Mouse (Mus musculus) ES-E14 (cell line): ENCODE results near the gene Krt90. TPM values are rescaled to one million over a fixed set of nuclear protein-coding genes. Genes with fewer than 3 reads are reported as not detected.

ENCODE experiments used
- DNase-seq: peaks from one replicate; pipeline ENCODE4 v3.0.0-alpha.2; 2013; ENCODE audit warnings: low read depth, low spot score
- H3K27ac ChIP-seq: 2 replicates; pipeline ENCODE4 v1.5.1; 2012; ENCODE audit warnings: low read depth, mild to moderate bottlenecking, low read length, moderate library complexity, mixed read lengths; ENCODE audit not compliant: poor library complexity, insufficient read depth, severe bottlenecking
- H3K36me3 ChIP-seq: 2 replicates; pipeline ENCODE4 v1.6.1; 2012; ENCODE audit warnings: mild to moderate bottlenecking, low read length, moderate library complexity, mixed read lengths; ENCODE audit not compliant: control insufficient read depth, poor library complexity, insufficient read depth, severe bottlenecking
- H3K4me1 ChIP-seq, 2 experiments: fragments of 150-350 bp in 1 of 2; sonication (generic) in 1 of 2; 2 replicates each; pipeline ENCODE4 v1.6.1; 2012; ENCODE audit warnings: low read length in 2 of 2, mild to moderate bottlenecking in 1 of 2, mixed read lengths in 1 of 2; ENCODE audit not compliant: control insufficient read depth in 2 of 2, insufficient read depth in 2 of 2, poor library complexity in 1 of 2
- H3K4me3 ChIP-seq, 2 experiments: fragments of 150-350 bp in 1 of 2; sonication (generic) in 1 of 2; 2 replicates each; pipeline ENCODE4 v1.5.1; 2012; ENCODE audit warnings: low read length in 2 of 2, low read depth in 1 of 2, mild to moderate bottlenecking in 1 of 2, mixed read lengths in 1 of 2; ENCODE audit not compliant: insufficient read depth in 1 of 2, poor library complexity in 1 of 2, severe bottlenecking in 1 of 2
- H3K9ac ChIP-seq: 2 replicates; pipeline ENCODE4 v1.6.1; 2012; ENCODE audit warnings: low read depth, mild to moderate bottlenecking, low read length, mixed read lengths; ENCODE audit not compliant: poor library complexity, insufficient read depth, severe bottlenecking
- H3K9me3 ChIP-seq: fragments of 150-350 bp; sonication (generic); 2 replicates; pipeline ENCODE4 v1.6.1; 2012; ENCODE audit warnings: low read depth, mild to moderate bottlenecking, low read length; ENCODE audit not compliant: control insufficient read depth, insufficient read depth
- CHD2 ChIP-seq: IDR thresholded peaks from 2 replicates; pipeline ENCODE4 v1.6.1; 2014; ENCODE audit warnings: mild to moderate bottlenecking, low read depth, low read length, inconsistent platforms
- HCFC1 ChIP-seq: IDR thresholded peaks from 2 replicates; pipeline ENCODE4 v1.6.1; 2012; ENCODE audit warnings: low read length, inconsistent platforms, borderline replicate concordance; ENCODE audit not compliant: insufficient read depth
- MAFK ChIP-seq: IDR thresholded peaks from 2 replicates; pipeline ENCODE4 v1.6.1; 2014; ENCODE audit warnings: mild to moderate bottlenecking, low read depth, low read length, inconsistent platforms; ENCODE audit not compliant: insufficient read depth
- ZC3H11A ChIP-seq: IDR thresholded peaks from 2 replicates; pipeline ENCODE4 v1.6.1; 2012; ENCODE audit warnings: low read depth, mild to moderate bottlenecking, inconsistent platforms, low read length, borderline replicate concordance
- ZNF384 ChIP-seq: IDR thresholded peaks from 2 replicates; pipeline ENCODE4 v1.6.1; 2012; ENCODE audit warnings: low read depth, low read length, inconsistent platforms
- in situ Hi-C, 2 experiments: fragments of 600-800 bp; cut with MboI; formaldehyde crosslinking; loops; one replicate each; pipeline ENCODE4 v1.15.1; 2025; ENCODE audit warnings: low sequenced_read_pairs in 2 of 2, inconsistent platforms in 1 of 2; ENCODE audit not compliant: unreplicated experiment in 2 of 2
- total RNA-seq: library from RNA; depleted of rRNA; stranded (reverse); fragments of 300-350 nt; gene quantifications from 2 replicates; pipeline ENCODE4 v1.2.3, GENCODE M21; 2012

Gene Krt90
- total RNA-seq, 1 experiment: 0.27 TPM

DNA sequence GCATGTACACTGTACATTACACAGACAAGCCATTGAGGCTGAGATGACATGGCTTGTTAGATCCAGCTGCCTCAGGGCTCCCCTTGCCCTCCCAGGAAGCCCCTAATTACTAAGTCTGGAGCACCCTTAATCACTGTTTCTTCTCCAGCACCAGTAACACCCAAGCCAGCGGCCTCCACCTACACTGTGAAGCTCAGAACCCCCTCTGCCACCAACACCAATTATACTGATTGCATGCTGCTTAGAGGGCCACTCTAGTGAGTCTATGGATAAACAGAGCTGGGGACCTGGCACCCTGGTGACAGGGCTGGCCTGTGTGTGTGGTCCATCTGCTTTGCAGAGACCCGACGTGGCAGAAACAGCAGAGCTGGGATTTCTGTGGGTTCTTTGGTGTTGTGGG lies 18.3 kb downstream of the Krt90 start:
- in situ Hi-C loops: no loop called here
- H3K4me1 ChIP-seq: peaks cover 0 to 5% of the 10 kb centered on the region in 2 experiments; a peak in 1 of 4 replicates
- H3K9me3 ChIP-seq: no peaks in the 10 kb centered on the region
- DNase-seq: no peak
- no peak for TF ChIP-seq ZNF384
- TF ChIP-seq ZC3H11A: no peak
- no peak for TF ChIP-seq HCFC1
- no peak for TF ChIP-seq MAFK
- TF ChIP-seq CHD2: no peak
- H3K27ac ChIP-seq: no peak overlapping the region
- H3K36me3 ChIP-seq: no peaks in the 10 kb centered on the region
- H3K4me3 ChIP-seq: no peak overlapping the region
- no peak overlapping the region for H3K9ac ChIP-seq

DNA sequence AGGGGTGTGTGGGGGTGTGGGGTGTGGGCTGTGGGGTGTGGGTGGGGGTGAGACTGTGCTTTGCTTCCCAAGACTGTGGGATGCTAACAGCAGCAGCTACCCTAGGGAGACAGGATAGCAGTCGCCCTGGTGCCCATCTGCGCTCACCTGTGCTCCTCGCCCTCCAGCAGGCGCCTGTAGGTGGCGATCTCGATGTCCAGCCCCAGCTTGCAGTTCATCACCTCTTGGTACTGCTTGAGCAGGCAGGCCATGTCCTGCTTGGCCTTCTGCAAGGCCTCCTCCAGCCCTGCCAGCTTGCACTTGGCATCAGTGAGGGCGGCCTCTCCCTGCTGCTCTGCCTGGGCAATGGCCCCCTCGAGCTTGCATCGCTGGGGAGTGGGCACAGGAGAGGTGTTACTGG lies 20.2 kb downstream of the Krt90 start:
- Histone ChIP-seq H3K9me3 (no peaks in the 10 kb centered on the region), H3K27ac (no peak overlapping the region), H3K9ac (no peak overlapping the region), H3K36me3 (no peaks in the 10 kb centered on the region), H3K4me3 (no peak overlapping the region), H3K4me1 (peaks cover 0 to 5% of the 10 kb centered on the region in 2 experiments; a peak in 1 of 4 replicates)
- DNase-seq: no peak
- TF ChIP-seq CHD2 (no peak), MAFK (no peak), HCFC1 (no peak), ZC3H11A (no peak), ZNF384 (no peak)
- in situ Hi-C loops: no loop called here

DNA sequence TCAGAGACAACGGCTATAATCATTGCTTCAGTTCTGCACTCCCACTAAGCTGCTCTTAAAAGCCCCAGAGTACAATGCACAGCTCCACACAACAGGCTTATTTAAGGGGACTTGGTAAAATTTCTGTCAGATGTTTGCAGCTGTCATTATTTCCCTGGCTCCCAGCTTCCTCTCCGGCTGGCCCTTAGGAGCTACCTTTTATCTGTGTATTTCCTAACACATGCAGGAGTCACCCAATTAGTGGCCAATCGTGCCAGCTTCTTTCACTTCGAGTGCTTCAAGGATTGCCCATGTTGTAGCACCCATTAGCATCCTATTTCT lies 24.2 kb downstream of the Krt90 start:
- no peaks in the 10 kb centered on the region for H3K9me3 ChIP-seq
- TF ChIP-seq ZC3H11A: no peak
- no peak for TF ChIP-seq CHD2
- no peak for TF ChIP-seq MAFK
- no peak for TF ChIP-seq ZNF384
- TF ChIP-seq HCFC1: no peak
- DNase-seq: no peak
- no peaks in the 10 kb centered on the region for H3K36me3 ChIP-seq
- in situ Hi-C loops: no loop called here
- H3K4me1 ChIP-seq: peaks cover 0 to 5% of the 10 kb centered on the region in 2 experiments; a peak in 1 of 4 replicates
- H3K9ac ChIP-seq: no peak overlapping the region
- no peak overlapping the region for H3K4me3 ChIP-seq
- no peak overlapping the region for H3K27ac ChIP-seq

DNA sequence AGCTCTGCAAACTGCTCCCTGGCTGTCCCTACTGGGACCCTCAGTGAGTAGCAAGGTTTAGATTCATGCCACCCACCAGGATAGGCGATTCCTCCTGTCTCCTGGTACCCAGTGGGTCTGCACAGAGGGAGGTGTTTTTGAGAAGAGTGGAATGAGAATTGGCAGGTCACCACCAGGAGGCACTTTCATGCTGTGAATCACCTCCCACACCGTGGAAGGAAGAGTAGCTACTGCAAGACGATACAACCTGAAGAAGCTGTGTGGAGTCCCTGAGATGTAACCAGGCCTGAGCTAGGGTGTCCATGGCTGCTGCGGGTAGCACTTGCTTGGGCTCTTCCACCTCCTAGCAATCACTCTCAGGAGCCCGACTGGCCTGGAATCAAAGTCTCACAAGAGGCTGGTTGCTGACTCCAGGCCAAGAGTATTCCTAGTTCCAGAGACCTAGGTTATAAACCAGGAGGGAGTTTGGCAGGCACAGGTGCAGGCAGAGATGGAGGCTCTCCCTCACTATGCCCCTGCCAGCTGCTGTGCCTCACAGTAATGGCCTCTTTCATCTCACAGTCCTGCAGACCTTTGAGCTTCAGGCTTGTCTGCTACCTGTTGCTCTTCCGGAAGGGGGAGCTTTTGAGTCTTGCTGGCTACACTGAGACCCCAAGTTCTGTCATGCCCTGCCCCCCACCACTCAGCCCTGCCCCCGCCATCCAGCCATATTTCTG lies 24.7 kb downstream of the Krt90 start:
- no peak overlapping the region for H3K27ac ChIP-seq
- in situ Hi-C loops: no loop called here
- DNase-seq: no peak
- no peak overlapping the region for H3K9ac ChIP-seq
- H3K4me1 ChIP-seq: peaks cover 0 to 5% of the 10 kb centered on the region in 2 experiments; a peak in 1 of 4 replicates
- TF ChIP-seq HCFC1 (no peak), ZNF384 (no peak), MAFK (no peak), CHD2 (no peak), ZC3H11A (no peak)
- H3K4me3 ChIP-seq: no peak overlapping the region
- no peaks in the 10 kb centered on the region for H3K36me3 ChIP-seq
- H3K9me3 ChIP-seq: no peaks in the 10 kb centered on the region
